Mouse (Mus musculus): ENCODE results near the gene Trafd1.

DNA sequence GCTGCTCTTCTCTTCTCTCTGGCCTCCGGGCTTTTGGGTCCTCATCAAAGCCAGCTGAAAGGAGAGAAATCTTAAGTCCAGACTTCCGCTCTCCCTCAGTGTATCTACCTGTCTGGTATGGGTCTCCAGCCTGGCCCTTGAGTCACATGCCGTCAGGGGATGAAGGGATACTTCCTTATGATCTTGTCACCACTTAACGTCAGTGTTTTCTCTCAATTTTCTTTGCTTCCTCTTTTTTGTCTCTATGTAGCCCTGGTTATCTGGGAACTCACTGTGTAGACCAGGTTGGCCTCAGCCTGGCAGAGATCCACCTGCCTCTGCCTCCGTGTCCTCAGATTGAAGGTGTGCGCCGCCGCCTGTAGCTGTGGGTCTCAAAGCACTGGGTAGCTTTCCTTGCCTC is 41.4 kb downstream of the Trafd1 start:
- TF ChIP-seq POLR2A (IDR thresholded peaks at IDR 0.05; ENCODE audit: control insufficient read depth, low read depth, low read length) (no peak), CTCF (IDR thresholded peaks at IDR 0.05; ENCODE audit: control insufficient read depth, insufficient read depth, insufficient replicate concordance, low read depth, low read length) (no peak)
